Mouse (Mus musculus): ENCODE results near the gene Frmd6. TPM values are rescaled to one million over a fixed set of nuclear protein-coding genes. Genes with fewer than 3 reads are reported as not detected.

Frmd6 gene
- polyA plus RNA-seq, 1 experiment from 2014 or later = 58.5 TPM

DNA sequence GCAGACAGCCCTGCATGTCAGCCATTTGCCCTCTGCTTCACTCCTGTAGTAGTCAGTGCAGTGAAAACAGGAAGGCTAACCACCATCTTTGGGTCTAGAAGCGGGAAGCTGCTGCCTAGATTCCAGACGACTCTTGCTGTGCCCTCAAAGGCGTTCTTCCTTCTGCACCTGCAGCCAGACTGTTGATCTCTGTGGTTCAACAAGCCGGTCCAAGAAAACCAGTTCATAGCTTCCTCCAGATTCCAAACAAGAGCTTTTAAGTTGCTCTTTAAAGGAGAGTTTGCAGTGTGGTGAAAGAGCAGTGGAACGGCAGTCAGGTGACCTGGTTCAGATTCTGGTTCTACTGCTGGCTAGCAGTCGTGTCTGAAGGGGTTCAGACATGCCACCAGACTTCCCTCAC is 48.2 kb downstream of the Frmd6 start:
- no peaks in the 10 kb centered on the region for H3K9me3 ChIP-seq (ENCODE audit: control insufficient read depth, low read length)
- H3K27me3 ChIP-seq (ENCODE audit: control insufficient read depth, insufficient read depth, low read length) = no peaks in the 10 kb centered on the region
- 86% methylated on average over 6 of the region's 6 CpGs for WGBS
- H3K27ac ChIP-seq (replicated peaks; ENCODE audit: low read depth, low read length) = no peak overlapping the region
- no peak overlapping the region for H3K4me2 ChIP-seq (ENCODE audit: low read depth, severe bottlenecking)
- no peak overlapping the region for H3K4me3 ChIP-seq (ENCODE audit: low read depth, low read length)
- no peaks in the 10 kb centered on the region; the same call in 1 of the 2 replicates for H3K36me3 ChIP-seq (ENCODE audit: control insufficient read depth, insufficient read depth, low read length)
- H3K4me1 ChIP-seq (ENCODE audit: control insufficient read depth, insufficient read depth, low read length) = peaks cover 10% of the 10 kb centered on the region
- no peak for DNase-seq (ENCODE audit: low spot score)
- no peak for ATAC-seq (ENCODE audit: insufficient number of reproducible peaks, low FRiP score, low TSS enrichment, low read depth)
- no peak overlapping the region for H3K9ac ChIP-seq (ENCODE audit: low read length)

DNA sequence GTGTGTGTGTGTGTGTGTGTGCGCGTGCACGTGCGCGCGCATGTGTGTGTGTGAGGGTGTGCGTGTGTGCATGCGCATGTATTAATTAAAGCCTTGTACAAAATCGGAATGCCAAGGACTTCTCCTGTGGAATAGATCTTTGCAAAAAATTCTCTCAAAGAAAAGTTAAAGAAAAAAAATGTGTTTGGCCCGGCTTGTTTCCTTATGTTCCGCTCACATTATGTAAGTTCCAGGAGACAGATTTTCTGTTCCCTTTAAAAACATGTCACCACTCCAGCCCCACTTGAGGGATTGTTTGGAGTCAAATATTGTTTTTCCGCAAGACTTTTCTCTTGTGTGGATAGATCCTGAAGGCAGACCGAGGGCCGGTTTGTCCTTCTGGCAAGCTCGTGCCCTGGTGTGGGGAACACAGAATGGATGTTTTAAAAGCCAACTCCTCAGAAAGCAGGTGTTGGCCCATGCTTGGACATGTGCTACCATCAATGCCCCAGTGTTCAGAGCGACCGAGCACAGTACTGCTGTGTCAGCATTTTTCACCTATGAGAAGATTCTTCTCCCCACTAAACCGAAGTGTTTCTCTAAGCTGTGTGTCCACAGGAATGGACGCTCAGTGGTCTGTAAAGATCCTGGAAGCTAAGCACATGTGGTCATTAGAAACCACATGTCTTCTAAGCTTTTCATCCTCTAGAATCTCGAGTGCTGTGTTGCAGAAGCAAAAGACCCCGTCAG is 51.1 kb downstream of the Frmd6 start:
- WGBS = 93% methylated on average over 21 of the region's 21 CpGs
- Histone ChIP-seq H3K4me1 (ENCODE audit: control insufficient read depth, insufficient read depth, low read length) (no peaks in the 10 kb centered on the region; the same call in 1 of the 2 replicates), H3K27ac (replicated peaks; ENCODE audit: low read depth, low read length) (no peak overlapping the region), H3K4me3 (ENCODE audit: low read depth, low read length) (no peak overlapping the region), H3K36me3 (ENCODE audit: control insufficient read depth, insufficient read depth, low read length) (peaks cover 8% of the 10 kb centered on the region), H3K9ac (ENCODE audit: low read length) (no peak overlapping the region), H3K9me3 (ENCODE audit: control insufficient read depth, low read length) (no peaks in the 10 kb centered on the region), H3K4me2 (ENCODE audit: low read depth, severe bottlenecking) (no peak overlapping the region), H3K27me3 (ENCODE audit: control insufficient read depth, insufficient read depth, low read length) (no peaks in the 10 kb centered on the region)
- no peak for DNase-seq (ENCODE audit: low spot score)
- ATAC-seq (ENCODE audit: insufficient number of reproducible peaks, low FRiP score, low TSS enrichment, low read depth) = no peak

GRCm38 (mm10) chr12:70877926-70878710 is 52.8 kb downstream of the Frmd6 start:
- Histone ChIP-seq H3K9ac (ENCODE audit: low read length) (no peak overlapping the region), H3K27ac (replicated peaks; ENCODE audit: low read depth, low read length) (no peak overlapping the region), H3K27me3 (ENCODE audit: control insufficient read depth, insufficient read depth, low read length) (no peaks in the 10 kb centered on the region), H3K9me3 (ENCODE audit: control insufficient read depth, low read length) (no peaks in the 10 kb centered on the region), H3K4me3 (ENCODE audit: low read depth, low read length) (no peak overlapping the region), H3K4me1 (ENCODE audit: control insufficient read depth, insufficient read depth, low read length) (no peaks in the 10 kb centered on the region), H3K36me3 (ENCODE audit: control insufficient read depth, insufficient read depth, low read length) (peaks cover 14% of the 10 kb centered on the region), H3K4me2 (ENCODE audit: low read depth, severe bottlenecking) (no peak overlapping the region)
- WGBS = 92% methylated on average over 20 of the region's 20 CpGs
- ATAC-seq (ENCODE audit: insufficient number of reproducible peaks, low FRiP score, low TSS enrichment, low read depth) = no peak
- no peak for DNase-seq (ENCODE audit: low spot score)

DNA sequence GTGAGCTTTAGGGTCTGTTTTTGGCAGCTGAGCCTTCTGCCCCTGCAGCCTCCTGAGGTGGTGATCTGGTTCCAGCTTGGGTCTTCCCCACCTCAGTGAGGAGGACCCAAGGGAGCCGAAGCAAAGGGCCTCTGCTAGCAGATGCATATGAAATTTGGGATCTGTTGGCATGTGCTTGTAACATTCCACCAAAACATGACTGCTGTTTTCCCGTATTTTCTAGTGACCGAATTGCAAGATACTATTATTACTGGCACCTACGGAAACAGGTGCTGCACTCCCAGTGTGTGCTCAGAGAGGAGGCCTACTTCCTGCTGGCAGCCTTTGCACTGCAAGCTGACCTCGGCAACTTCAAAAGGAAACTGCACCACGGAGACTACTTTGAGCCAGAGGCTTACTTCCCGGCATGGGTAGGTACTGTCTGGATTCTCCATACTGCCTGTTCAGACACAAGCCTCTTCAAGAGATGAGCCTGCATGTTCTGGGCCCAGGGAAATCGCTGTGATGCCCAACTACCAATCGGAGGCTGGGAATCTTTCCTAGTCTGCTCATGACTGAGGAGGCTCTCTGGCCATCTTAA is 55.2 kb downstream of the Frmd6 start:
- Histone ChIP-seq H3K4me1 (ENCODE audit: control insufficient read depth, insufficient read depth, low read length) (no peaks in the 10 kb centered on the region), H3K27me3 (ENCODE audit: control insufficient read depth, insufficient read depth, low read length) (no peaks in the 10 kb centered on the region), H3K27ac (replicated peaks; ENCODE audit: low read depth, low read length) (no peak overlapping the region), H3K36me3 (ENCODE audit: control insufficient read depth, insufficient read depth, low read length) (peaks cover 17% of the 10 kb centered on the region), H3K4me3 (ENCODE audit: low read depth, low read length) (no peak overlapping the region), H3K9ac (ENCODE audit: low read length) (no peak overlapping the region), H3K4me2 (ENCODE audit: low read depth, severe bottlenecking) (no peak overlapping the region), H3K9me3 (ENCODE audit: control insufficient read depth, low read length) (no peaks in the 10 kb centered on the region)
- 69% methylated on average over 9 of the region's 9 CpGs for WGBS
- no peak for ATAC-seq (ENCODE audit: insufficient number of reproducible peaks, low FRiP score, low TSS enrichment, low read depth)
- DNase-seq (ENCODE audit: low spot score) = no peak

DNA sequence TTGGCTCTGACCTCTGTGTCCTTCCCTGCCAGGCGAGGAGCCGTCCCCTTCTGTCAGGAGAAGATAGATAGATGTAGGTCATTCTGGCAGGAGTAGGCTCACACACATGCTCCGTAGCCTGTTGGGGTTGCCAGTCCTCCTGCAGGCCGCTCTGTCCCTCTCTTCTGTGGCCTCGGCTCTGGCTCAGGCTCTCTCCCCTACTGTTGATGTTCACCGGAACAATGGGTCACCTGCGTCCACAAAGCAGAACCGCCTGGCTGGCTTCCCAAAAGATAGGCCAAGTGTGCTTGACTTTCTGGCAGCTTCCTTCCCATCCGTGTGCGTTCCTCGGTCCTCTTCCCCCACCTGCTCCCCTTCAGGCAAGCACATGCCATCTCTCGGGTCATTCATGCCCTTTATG is 56.0 kb downstream of the Frmd6 start:
- Histone ChIP-seq H3K4me1 (ENCODE audit: control insufficient read depth, insufficient read depth, low read length) (no peaks in the 10 kb centered on the region), H3K9me3 (ENCODE audit: control insufficient read depth, low read length) (no peaks in the 10 kb centered on the region), H3K9ac (ENCODE audit: low read length) (no peak overlapping the region), H3K4me2 (ENCODE audit: low read depth, severe bottlenecking) (no peak overlapping the region), H3K27ac (replicated peaks; ENCODE audit: low read depth, low read length) (no peak overlapping the region), H3K27me3 (ENCODE audit: control insufficient read depth, insufficient read depth, low read length) (no peaks in the 10 kb centered on the region), H3K4me3 (ENCODE audit: low read depth, low read length) (no peak overlapping the region), H3K36me3 (ENCODE audit: control insufficient read depth, insufficient read depth, low read length) (peaks cover 17% of the 10 kb centered on the region)
- WGBS = 84% methylated on average over 12 of the region's 12 CpGs
- ATAC-seq (ENCODE audit: insufficient number of reproducible peaks, low FRiP score, low TSS enrichment, low read depth) (no peak), DNase-seq (ENCODE audit: low spot score) (no peak)

GRCm38 (mm10) chr12:70881854-70882253 is 56.5 kb downstream of the Frmd6 start:
- peaks cover 17% of the 10 kb centered on the region for H3K36me3 ChIP-seq (ENCODE audit: control insufficient read depth, insufficient read depth, low read length)
- H3K9ac ChIP-seq (ENCODE audit: low read length) = no peak overlapping the region
- ATAC-seq (ENCODE audit: insufficient number of reproducible peaks, low FRiP score, low TSS enrichment, low read depth) (no peak), DNase-seq (ENCODE audit: low spot score) (no peak)
- H3K4me3 ChIP-seq (ENCODE audit: low read depth, low read length) = no peak overlapping the region
- H3K4me1 ChIP-seq (ENCODE audit: control insufficient read depth, insufficient read depth, low read length) = no peaks in the 10 kb centered on the region
- no peak overlapping the region for H3K27ac ChIP-seq (replicated peaks; ENCODE audit: low read depth, low read length)
- no peaks in the 10 kb centered on the region for H3K9me3 ChIP-seq (ENCODE audit: control insufficient read depth, low read length)
- no peak overlapping the region for H3K4me2 ChIP-seq (ENCODE audit: low read depth, severe bottlenecking)
- no peaks in the 10 kb centered on the region for H3K27me3 ChIP-seq (ENCODE audit: control insufficient read depth, insufficient read depth, low read length)
- 94% methylated on average over 4 of the region's 4 CpGs for WGBS

- no peak for ATAC-seq (ENCODE audit: insufficient number of reproducible peaks, low FRiP score, low TSS enrichment, low read depth)
- Histone ChIP-seq H3K4me1 (ENCODE audit: control insufficient read depth, insufficient read depth, low read length) (no peaks in the 10 kb centered on the region), H3K4me3 (ENCODE audit: low read depth, low read length) (no peak overlapping the region), H3K9me3 (ENCODE audit: control insufficient read depth, low read length) (no peaks in the 10 kb centered on the region), H3K9ac (ENCODE audit: low read length) (no peak overlapping the region), H3K27me3 (ENCODE audit: control insufficient read depth, insufficient read depth, low read length) (no peaks in the 10 kb centered on the region), H3K36me3 (ENCODE audit: control insufficient read depth, insufficient read depth, low read length) (peaks cover 17% of the 10 kb centered on the region), H3K4me2 (ENCODE audit: low read depth, severe bottlenecking) (no peak overlapping the region), H3K27ac (replicated peaks; ENCODE audit: low read depth, low read length) (no peak overlapping the region)
- DNase-seq (ENCODE audit: low spot score) = no peak
- WGBS = 93% methylated on average over 14 of the region's 14 CpGs
Observed at GRCm38 (mm10) chr12:70883141-70883540, 57.8 kb downstream of the Frmd6 start.

- DNase-seq (ENCODE audit: low spot score) (no peak), ATAC-seq (ENCODE audit: insufficient number of reproducible peaks, low FRiP score, low TSS enrichment, low read depth) (no peak)
- H3K9ac ChIP-seq (ENCODE audit: low read length) = no peak overlapping the region
- H3K9me3 ChIP-seq (ENCODE audit: control insufficient read depth, low read length) = no peaks in the 10 kb centered on the region
- H3K36me3 ChIP-seq (ENCODE audit: control insufficient read depth, insufficient read depth, low read length) = peaks cover 17% of the 10 kb centered on the region
- no peak overlapping the region for H3K27ac ChIP-seq (replicated peaks; ENCODE audit: low read depth, low read length)
- H3K4me1 ChIP-seq (ENCODE audit: control insufficient read depth, insufficient read depth, low read length) = no peaks in the 10 kb centered on the region
- no peak overlapping the region for H3K4me3 ChIP-seq (ENCODE audit: low read depth, low read length)
- no peaks in the 10 kb centered on the region for H3K27me3 ChIP-seq (ENCODE audit: control insufficient read depth, insufficient read depth, low read length)
- no peak overlapping the region for H3K4me2 ChIP-seq (ENCODE audit: low read depth, severe bottlenecking)
- 94% methylated on average over 7 of the region's 7 CpGs for WGBS
Observed at GRCm38 (mm10) chr12:70884113-70884512, 58.8 kb downstream of the Frmd6 start.
